Mouse (Mus musculus) common myeloid progenitor, adult 5-6 weeks (primary cell): ENCODE results near the gene Fbxo36. TPM values are rescaled to one million over a fixed set of nuclear protein-coding genes. Genes with fewer than 3 reads are reported as not detected.

Experiments
- ATAC-seq: replicated peaks from 2 replicates; pipeline ENCODE4 v1.8.0; 2016; ENCODE audit warnings: low read depth, mild to moderate bottlenecking, moderate TSS enrichment, inconsistent platforms; ENCODE audit not compliant: poor library complexity, severe bottlenecking
- total RNA-seq: library from RNA; stranded (forward); fragments of 200-1000, 187-1606 nt; gene quantifications from 2 replicates; pipeline ENCODE4 v1.2.3, GENCODE M21; 2017

Gene Fbxo36
- total RNA-seq, 1 experiment from 2014 or later = 2.5 TPM

DNA sequence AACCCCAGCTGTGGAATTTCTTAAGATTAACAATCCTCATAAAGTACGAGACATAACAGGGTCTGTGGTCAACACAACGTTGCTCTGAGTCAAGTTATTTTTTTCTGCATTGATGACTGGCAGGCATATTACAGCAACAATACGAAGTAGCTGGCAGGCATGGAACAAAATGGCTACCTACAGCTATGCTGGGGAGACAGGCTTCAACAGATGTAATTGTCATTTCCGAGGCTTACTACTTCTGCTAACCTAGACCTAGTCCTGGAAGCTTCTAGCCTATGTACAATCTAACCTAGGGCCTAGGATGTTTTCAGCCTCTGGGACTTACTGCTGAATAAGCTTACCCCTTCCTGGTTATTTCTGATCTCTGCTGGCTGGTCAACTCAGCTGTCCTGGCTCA is 99.8 kb downstream of the Fbxo36 start:
- ATAC-seq = no peak

DNA sequence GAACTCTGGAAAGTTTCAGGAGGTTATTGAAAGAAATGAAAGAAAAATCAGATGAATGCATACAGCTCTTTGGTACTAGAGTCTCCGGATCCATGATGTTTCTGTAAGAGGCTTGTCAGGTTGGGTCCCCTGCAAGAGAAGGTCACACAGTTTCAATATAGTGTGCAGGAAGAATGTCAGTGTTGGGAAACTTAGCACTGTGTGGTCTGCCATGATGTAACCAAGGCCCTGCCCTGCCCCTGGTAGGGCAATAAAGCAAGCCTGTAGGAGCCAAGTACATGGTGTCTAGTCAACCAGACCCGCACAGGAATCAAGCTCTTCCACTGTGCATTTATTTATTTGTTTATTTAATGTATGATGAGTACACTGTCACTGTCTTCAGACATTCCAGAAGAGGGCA is 100.7 kb downstream of the Fbxo36 start:
- ATAC-seq = no peak

- ATAC-seq = no peak
Measured at GRCm38 (mm10) chr1:84942666-84943065, 103.0 kb downstream of the Fbxo36 start.

- no peak for ATAC-seq
Measured at GRCm38 (mm10) chr1:84943549-84943948, 103.9 kb downstream of the Fbxo36 start.

GRCm38 (mm10) chr1:84945950-84946349 is 106.3 kb downstream of the Fbxo36 start:
- no peak for ATAC-seq

DNA sequence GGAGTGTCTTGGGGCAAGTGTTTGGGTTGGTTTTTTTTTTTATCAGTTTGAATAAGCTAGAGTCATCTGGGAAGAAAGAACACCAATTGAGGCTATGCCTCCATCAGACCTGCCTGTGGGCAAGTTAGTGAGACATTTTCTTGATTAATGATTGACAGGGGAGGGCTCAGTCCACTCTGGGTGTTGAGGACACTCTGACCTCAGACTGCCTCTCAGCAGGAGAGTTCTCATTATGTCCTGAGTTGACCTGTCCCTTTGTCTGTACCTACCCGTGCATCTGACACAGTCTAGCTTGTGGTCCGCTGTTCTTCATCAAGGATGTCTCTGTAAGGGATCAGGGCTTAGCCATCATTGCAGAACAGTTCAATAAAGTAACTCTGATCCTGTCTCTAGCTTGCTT is 107.7 kb downstream of the Fbxo36 start:
- ATAC-seq = no peak

Other genes starting within 250 kb of the Fbxo36 start
- not detected in 2 replicates for gene Dner, start 143.6 kb upstream of the Fbxo36 start, total RNA-seq
- 277 and 311 TPM in 2 replicates for gene Trip12, start 675 bp downstream of the Fbxo36 start, total RNA-seq
- not detected in 2 replicates for gene Slc16a14, start 95.3 kb downstream of the Fbxo36 start, total RNA-seq